Mouse (Mus musculus): Measurements from ENCODE around the gene Lrrtm3.

The Lrrtm3 gene

DNA sequence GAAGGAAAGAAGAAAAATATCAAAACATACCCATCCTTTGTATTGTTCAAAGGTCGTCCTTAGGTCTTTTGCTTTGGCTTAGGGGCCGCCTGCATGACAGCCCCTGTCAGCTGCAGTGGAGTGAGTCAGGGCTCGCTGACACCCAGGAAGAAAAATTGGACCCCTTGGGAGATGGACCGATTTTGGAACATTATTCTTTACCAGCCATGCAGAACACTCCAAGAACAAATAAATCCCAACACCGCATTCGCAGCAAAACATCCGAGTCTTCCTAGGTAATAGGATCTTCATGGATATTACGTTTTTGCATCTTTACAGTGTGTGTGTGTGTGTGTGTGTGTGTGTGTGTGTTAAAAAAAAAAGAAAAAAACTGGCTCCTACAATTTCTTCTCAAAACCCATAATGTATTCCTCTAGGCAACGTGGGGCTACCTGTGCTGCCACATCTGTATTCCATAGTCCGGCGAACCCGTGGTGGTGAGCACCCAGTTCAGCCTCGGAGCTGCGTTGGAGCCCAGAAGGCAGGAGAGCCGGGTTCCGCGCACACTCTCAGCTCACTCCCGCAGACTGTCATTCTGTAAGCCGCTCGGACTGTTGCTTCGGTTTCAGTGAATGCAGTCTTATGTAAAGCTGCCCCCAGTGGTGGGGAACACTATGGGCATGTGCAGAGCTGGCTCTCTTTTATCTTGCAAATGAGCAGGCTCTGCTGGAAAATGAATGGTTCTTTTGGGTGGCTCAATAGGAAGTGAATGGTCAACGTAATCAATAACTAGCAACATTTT, at the start of gene Lrrtm3:
Lrrtm3 (minus strand) TSS at position 598 of the 781 bp plus-strand sequence.
- DNase-seq = peak; percentile 93

DNA sequence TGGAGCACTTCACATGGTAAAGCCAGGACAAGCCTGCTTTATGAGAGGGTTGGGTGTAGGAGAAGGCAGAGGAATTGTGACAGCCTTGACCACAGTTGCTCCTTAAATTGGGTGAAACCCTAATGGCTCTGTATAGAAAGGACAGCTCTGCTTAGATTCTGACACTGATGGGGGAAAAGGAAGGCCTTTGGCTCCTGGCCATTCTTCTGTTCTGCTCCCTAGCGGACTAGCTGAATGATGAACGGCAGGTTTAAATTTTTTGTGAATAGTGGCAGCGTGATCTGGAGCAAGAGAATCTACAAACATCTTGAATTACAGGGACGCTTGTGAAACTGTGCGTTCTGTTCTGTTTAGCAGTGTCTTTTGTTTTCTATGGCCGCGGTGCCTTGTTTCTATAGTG, 45.4 kb upstream of the Lrrtm3 start:
- DNase-seq = no peak

DNA sequence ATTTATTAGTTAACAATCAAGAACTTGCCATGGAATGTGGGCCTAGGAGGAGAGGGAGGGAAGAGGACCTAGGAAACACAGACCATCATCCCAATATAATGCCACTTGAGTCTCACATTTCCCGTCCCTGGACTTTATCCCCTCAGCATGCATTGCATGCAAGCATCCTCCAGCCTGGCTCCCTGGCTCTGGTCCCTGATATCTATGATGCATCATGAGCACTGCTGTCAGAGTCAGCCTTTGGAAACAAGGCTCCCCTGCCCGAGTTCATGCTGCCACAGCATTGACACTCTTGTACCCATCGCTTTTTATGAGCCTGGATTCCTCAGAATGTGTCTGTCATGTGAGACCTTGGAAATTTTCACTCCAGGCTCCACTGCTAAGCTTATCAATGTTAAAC, 43.4 kb upstream of the Lrrtm3 start:
- DNase-seq = no peak

DNA sequence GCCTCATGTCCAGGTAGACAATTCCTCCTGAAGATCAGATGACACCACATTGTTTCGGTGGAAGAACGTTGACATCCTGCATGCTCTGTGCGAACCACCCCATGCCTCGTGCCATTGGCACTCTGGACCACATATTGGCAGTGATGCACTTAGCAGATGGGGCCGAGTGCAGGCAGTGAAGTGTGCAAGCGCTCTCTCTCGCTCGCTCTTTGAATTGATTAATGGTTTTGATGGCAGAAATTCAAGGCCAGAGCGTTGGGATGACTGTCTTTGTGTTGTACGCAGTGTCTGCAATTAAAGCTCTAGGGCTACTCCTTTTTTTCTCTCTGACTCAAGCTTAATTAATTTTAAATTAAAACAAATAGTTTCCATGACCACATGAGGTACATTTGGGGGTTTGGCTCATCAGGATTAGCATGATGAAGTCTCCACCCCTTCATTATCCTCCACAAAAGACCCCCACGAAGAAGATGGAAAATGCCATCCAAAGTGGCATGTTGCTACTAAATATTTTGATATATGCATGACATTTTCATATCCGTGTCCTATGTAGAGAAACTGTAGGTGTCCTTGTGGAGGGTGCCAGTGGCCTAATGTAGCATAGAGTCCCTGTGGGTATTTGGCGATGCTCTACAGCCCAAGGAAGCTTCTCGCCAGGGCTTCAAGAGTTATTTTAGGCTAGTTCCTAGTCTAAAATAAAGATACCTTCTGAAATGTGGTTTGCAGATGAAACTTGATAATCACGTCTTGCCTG, 40.5 kb upstream of the Lrrtm3 start:
- DNase-seq = peak; percentile 90

DNA sequence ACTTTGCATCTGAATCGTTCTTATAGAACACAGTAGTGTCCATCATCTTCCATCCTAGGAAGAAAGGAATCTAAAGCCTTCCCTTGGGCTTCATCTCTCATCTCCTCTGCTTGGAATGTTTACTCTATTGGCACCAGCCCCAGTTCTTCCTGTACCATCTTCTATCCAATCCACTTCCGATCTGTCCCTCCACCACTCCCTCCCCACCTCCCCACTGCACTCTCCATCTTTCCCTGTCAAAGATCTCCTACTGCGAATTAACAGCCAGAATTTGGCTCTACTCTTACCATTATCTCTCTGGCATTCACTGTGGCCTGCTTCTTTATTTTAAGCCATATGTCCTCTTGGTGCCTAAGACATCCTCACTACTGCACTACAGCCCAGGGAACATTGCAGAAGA, 28.8 kb upstream of the Lrrtm3 start:
- peak; percentile 84 for DNase-seq

DNA sequence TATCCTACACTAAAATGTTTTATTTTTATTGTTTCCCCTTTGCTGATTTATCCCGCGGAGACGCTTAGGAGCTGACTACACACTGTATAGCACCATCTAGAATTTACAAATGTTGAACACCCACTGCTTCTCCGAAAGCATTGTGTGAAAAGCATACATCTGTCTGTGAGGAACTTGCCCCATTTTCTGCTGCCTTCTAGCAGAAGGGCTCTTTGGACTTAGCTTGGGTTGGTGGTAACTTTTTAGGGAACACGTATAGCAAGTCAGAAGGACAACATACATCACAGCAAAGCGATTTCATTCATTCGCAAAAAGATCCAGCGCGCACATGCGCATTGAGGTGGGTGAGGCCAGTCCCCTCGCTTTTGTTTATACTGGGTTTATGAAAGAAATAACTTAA, 25.2 kb upstream of the Lrrtm3 start:
- DNase-seq = no peak

DNA sequence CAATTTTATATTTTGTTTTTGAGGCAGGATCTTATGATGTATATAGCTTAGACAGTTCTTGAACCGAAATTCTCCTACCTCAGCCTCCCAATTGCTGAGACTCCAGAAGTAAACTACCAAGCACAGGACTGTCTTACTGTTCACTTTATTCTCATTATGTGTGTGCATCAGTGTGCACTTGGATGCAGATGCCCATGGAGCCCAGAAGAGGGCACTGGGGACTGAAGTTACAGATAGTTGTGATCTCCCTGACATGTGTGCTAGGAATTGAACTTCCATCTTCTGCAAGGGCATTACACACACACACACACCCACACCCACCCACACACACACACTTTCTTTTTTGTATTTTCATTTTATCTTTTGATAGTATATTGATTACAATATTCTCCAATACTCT, 6.5 kb upstream of the Lrrtm3 start:
- no peak for DNase-seq

DNA sequence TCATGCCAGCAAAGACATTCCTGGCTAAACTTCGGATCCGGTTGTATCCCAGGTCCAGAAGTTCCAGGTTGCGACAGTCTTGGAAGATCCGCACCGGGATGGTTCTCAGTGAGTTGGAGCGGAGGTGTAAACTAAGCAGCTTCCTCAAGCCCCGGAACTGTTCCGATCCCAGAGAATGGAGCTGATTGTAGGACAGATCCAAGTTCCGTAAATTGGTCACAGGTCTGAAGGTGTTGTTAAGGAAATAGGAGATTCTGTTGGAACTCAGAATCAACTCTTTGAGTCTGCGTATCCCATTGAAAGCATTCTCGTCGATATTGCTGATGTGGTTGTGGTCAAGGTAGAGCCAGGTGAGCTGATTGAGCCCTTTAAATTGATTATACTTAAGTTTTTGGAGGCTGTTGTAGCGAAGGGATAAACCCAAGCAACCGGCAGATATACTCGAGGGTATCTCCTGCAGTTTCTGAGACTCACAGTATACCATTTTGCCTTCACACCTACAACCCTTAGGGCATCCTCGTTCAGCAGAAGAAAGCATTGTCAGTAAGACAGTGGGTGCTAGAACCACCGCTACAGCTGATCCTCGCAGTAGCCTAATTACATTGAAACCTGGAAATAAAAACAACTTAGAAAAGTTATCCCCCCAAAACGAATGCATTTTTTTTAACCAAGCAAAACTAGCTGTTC, 1.2 kb downstream of the Lrrtm3 start:
- no peak for DNase-seq

DNA sequence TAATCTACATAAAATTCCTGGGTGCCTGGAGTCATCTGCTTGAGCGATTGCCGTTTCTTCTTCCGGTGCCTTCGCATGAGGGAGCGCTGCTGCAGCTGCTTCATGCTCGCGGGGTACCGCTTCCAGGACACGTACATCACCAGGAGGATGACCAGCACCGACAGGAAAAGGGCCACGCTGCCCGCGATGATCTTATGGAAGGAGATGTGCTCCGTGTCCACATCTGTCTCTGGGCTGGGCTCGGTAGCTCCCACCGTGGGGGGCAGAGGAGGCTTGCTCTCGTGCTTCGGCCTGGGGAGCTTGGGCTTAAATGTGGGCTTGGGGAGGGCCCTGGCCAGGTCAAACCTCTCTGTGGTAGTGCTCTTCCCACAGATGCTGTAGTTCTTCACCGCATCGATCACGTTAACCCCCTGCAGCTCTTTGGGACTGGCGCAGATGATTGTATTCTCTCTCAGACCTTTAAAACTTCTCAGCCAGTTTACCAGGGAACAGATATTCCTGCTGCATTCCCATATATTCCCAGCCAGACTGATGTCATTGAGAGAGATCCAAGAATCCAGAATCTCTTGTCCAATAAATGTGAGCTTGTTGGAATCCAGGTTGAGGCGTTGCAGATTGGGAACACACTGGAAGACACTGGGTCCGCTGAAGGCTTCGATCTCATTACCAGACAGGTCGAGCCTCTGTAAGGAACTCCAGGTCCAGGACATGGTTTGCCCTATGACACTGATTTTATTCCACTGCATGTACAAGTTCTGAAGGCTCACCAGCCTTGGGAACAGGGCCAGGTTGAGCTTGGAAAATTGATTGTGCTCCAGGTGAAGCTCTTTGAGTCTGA, 1.9 kb downstream of the Lrrtm3 start:
- peak; percentile 75 for DNase-seq

DNA sequence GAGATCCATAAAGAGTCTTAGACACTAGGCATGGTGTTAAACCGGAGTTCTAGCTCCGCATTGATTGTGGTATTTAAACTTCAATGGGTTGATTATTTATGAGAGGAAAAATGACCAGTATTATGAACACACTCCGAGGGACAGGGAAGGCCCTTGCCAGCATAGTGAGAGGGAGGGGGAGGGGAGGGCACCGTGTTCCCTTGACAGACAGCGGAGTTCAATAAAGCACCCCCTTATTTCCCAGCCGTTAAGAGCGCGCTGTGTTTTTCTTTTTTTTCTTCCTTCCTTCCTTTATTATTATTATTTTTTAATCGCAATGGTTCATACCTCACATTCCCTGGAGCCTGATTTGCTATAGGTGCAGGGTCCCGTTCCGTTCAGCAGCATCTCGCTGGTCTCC, 2.6 kb downstream of the Lrrtm3 start:
- peak; percentile 55 for DNase-seq

DNA sequence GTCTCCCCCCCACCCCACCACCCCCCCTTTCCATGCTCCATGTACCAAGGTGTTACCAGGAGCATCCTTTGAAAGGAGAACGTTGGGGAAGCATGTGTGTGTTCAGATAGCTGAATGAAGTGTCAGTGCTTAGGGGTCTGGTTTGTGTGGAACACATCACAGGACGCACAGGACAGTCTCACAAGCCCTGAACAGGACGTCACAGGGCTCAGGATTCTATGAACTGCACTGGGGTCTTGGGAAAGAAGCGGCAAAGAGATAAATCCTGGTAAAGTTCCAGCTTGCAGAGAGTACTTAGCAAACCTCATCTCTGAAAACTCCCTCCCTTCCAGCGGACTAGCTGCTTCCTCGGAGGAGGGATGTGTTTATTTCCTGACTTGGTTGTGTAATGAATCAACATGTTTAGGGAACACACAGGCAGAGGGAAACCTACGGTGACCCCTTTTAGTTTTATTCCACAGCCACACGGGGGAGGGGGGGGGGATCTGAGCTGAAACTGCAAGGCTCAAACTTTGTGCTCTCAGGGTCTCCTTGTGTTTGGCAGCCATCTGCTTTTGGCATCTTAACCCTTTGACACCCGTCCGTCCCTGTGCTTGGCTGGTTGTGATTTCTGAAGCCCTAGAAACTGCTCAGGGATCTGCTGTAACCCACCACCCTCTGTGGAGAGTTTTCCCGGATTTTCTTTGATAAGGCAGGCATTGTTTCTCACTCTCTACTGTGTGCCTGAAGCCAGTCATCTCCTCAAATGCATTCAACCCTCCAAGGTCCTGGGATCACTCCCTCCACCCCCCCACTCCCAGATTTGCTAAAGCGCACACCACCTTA, 3.3 kb downstream of the Lrrtm3 start:
- peak; percentile 57 for DNase-seq

DNA sequence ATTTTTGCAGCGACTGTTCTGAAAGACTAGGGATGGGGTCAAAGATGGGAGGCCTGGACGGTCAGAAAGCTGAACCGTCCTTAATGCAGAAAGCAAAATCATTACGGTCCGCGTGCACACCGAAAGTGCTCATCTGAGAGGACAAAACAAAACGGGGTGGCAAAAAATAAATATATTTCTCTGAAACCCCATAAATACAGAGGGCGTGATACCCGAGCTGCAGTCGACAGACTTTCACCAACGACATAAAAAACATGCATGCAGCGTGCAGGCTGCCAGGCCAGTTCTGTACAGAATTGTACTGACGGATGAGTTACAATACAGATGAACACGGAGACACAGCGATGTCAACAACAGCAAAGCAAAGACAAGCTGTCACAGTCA, 3.9 kb downstream of the Lrrtm3 start:
- peak; percentile 38 for DNase-seq

DNA sequence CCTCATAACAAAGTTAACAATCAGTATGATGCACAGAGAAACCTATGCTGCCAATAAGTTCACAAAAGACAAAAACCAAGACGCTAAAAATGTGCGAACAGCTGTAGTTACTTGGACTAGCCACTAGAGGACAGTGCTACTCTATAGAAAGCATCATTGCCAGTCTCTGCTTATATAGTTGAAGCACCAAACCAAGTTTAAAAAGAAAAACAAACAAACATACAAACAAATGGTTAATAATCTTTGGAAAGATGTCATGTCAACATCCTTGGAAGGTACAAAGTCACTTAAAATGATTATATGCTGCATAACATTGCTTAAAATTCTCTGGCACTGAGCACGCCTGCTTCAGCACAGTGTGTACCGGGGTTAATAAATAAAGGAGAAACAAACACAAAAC, 5.6 kb downstream of the Lrrtm3 start:
- DNase-seq = peak; percentile 50

DNA sequence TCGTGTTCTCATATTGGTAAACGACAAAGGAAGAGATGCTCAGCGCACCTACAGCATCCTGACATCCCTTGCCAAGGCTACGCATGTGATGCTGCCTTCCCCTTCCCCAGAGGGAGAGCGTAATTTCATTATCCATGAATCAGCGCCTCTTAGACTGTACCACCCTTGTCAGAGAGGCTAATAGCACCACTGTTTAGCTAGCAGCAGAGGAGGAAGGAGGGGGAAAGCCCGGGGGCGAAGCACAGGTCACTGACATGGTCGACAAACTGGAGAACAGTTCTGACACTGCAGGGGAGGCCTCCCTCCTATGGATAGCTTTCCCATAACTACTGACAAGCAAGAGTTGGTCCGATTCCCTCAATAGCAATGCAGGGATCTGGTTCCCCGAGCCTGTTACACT, 6.3 kb downstream of the Lrrtm3 start:
- peak; percentile 59 for DNase-seq

DNA sequence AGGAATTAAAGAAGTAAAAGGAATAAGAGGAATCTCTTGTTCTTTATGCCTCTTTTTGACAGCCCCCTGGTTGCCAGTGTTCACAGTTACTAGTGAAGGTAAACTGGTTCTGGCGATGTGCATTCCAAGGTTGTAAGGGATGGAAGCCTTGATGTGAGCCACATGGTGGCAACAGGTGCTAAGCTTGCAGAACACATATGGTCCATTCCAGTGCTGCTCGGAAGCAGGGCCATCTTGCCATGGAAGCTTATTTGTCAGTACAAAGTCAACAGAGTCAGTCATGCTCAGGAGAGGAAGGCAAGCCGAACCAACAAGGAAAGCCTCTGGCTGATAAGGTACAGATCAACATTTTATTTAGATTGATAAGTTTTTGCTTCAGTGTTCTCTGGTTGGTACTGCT, 7.7 kb downstream of the Lrrtm3 start:
- peak; percentile 44 for DNase-seq

DNA sequence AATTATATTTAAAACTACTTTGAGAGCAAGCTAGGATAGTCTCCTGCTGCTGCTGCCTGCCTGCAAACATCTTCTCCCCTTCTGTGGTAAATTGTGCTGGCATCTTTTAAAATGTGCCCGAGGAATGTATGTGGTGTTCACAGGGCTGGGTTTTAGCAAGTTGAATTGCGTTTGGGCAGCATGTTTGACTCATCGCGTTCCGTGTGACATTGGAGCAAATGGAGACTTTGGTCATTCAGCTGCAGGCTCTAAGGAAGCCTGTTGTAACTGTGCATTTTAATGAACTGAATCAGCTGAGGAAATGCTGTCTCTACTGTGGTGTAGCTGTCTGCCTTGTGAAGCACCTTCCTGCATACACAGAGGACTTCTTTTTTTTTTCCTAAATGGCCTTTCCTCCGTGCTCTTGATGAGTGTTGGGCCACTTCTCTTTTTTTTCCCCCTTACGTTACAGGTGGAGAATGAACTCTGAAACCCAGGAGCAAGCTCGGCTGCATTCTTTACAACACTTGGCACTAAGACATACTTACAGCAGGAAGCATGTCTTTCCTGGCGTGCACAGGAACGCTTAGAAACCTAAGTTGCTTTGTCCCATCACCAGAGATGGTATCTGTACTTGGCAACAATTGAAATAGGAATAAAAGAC, 13.5 kb downstream of the Lrrtm3 start:
- DNase-seq = no peak

DNA sequence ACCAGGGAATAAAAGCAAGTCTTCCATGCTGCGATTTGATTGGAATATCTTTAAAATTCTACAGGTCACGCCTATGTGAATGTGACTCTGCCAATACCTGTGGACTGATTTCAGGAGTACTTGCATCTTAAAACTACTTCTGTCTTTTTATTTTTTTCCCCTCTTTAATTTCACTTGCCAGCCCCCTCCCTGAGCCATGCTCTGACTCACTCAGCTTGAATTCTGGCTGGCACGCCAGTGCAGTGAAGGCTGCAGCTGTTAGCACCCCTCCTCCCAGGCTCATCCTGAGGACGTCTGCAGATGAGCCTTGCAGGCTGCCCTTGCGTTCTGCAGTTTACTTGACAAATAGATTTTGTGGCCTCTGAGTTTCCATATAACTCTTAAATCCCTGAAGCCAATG, 14.1 kb downstream of the Lrrtm3 start:
- DNase-seq = peak; percentile 64

DNA sequence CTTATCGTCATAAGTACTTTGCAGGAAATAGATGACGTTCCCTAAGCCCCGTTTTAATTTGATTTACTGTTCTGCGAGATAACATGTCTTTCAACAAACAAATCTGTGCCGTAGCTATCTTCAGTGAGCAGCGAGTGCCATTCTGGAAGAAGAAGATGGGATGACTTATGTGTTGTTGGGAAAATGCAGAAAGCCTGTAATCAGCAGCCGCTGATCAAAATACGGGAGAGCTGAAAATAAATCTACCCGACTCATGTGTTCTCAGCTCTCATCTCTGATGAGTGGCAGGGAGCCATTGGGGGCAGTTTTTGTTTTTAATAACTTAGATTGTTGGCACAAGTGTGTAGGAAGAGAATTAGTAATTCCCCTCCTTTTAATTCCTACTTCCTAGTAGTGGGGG, 26.4 kb downstream of the Lrrtm3 start:
- DNase-seq = no peak

DNA sequence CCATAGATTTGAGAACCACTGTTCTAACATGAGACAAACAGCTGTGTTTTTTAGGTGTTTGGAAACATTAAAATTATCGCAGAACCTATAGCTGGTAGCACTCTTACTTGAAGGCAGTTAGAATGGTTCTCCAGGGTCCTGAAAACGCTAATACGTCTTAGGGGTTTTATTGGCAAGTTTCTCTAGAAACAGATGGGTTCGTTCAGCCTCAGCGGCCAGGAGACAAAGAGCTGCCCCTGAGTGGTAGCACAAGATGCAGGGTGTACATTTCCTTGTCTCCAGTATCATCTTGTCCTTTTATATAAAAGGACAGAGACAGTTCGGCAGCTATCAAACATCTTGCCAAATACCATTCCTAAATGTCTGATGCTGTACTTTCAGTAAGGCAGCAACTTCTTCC, 40.1 kb downstream of the Lrrtm3 start:
- no peak for DNase-seq

DNA sequence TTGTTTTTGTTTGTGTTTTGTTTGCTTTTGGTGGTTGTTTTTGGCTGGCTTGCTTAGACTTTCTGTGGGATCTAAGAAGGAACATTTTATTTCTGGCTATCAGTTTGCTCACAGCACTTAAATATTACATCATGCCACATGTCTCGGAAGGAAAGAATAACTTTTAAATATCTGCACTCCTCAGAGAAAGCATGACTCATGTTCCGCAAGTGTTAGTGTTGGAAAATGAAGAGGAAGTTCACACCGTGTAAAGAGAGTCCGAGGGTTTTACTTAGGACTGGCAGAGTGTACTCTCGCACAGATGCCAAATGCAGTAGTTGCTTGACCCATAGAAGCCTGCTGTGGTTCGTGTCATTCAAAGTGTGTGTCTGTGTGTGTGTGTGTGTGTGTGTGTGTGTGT, 40.9 kb downstream of the Lrrtm3 start:
- no peak for DNase-seq

DNA sequence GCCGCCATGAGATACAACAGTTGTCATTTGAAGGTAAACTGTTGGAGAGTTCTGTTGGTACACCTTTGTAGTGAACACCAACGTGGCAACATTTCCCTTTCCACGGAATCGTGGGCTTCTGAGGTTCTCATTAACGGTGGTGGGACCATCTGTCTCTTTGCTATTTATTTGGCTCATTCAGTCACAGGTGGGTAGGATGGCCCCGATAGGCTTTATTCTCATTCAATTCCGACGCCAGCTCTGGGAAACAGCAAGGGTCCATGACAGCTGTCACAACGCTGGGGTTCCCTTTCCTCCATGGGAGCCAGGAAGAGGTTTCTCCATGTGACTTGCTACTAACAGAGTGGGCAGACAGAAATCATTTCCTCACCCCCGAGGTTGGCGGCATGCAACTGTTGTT, 48.2 kb downstream of the Lrrtm3 start:
- DNase-seq = peak; percentile 92

DNA sequence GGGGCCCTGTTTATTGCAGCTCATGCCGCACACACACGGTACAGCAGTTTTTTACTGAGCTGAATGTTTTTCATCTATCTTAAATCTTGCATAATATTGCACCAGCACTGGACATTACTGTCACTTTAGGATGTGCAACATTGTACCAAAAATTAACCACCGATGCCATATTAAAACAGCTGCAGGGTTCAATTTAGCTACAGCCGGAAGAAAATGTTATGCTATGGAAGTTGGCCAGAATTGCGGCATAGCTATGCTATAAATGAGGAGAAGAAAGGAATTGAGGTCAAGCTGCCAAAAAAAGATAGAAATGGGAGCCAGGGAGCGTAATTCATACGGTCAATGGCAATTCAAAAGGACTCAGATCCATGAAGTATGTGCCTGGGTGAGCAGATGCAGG, 48.9 kb downstream of the Lrrtm3 start:
- DNase-seq = peak; percentile 64

Measured in cerebellum, adult 9-11 months (tissue).